Mouse (Mus musculus) E14TG2a.4 (cell line): ENCODE data around the gene Gm20662.

Experiments
- H3K27me3 ChIP-seq: 2 replicates; pipeline ENCODE4 v1.6.1; 2014; ENCODE audit warnings: low read length, control low read depth; ENCODE audit not compliant: insufficient read depth
- H3K36me3 ChIP-seq: 2 replicates; pipeline ENCODE4 v1.6.1; 2014; ENCODE audit warnings: low read length, control low read depth; ENCODE audit not compliant: insufficient read depth
- H3K4me1 ChIP-seq: replicated peaks from 2 replicates; pipeline ENCODE4 v1.6.1; 2014; ENCODE audit warnings: low read depth, low read length, control low read depth
- H3K4me3 ChIP-seq: replicated peaks from 2 replicates; pipeline ENCODE4 v1.5.1; 2014; ENCODE audit warnings: mild to moderate bottlenecking, low read length
- H3K9me3 ChIP-seq: 2 replicates; pipeline ENCODE4 v1.6.1; 2014; ENCODE audit warnings: low read length, control low read depth
- CTCF ChIP-seq: conservative IDR thresholded peaks from 2 replicates; pipeline ENCODE4 v1.5.1; 2014; ENCODE audit warnings: low read length
- NANOG ChIP-seq: IDR thresholded peaks from 2 replicates; pipeline ENCODE4 v1.6.1; 2014; ENCODE audit warnings: borderline replicate concordance, low read length, mixed read lengths
- POU5F1 ChIP-seq: IDR thresholded peaks from 2 replicates; pipeline ENCODE4 v1.6.1; 2014; ENCODE audit warnings: low read length, borderline replicate concordance

Gene Gm20662

GRCm38 (mm10) chr9:107982681-107983346 is 13.3 kb upstream of the Gm20662 start, which contains the start of gene Gm20661:
TSS of gene Gm20661 (plus strand) at chr9:107983058.
- TF ChIP-seq CTCF (no peak), POU5F1 (no peak), NANOG (no peak)
- peaks cover 50% of the 10 kb centered on the region for H3K4me1 ChIP-seq
- peaks cover 63% of the 10 kb centered on the region for H3K27me3 ChIP-seq
- H3K36me3 ChIP-seq = no peaks in the 10 kb centered on the region
- peak within 1 kb of the TSS; percentile 39 for H3K4me3 ChIP-seq
- no peaks in the 10 kb centered on the region for H3K9me3 ChIP-seq

- peaks cover 54% of the 10 kb centered on the region for H3K4me1 ChIP-seq
- H3K4me3 ChIP-seq = peak overlapping the region; percentile 39; the same call in 1 of the 2 replicates
- peaks cover 62% of the 10 kb centered on the region for H3K27me3 ChIP-seq
- H3K36me3 ChIP-seq = no peaks in the 10 kb centered on the region
- H3K9me3 ChIP-seq = no peaks in the 10 kb centered on the region
- TF ChIP-seq CTCF (no peak), NANOG (no peak), POU5F1 (no peak)
Observed at GRCm38 (mm10) chr9:107983421-107983890, 12.7 kb upstream of the Gm20662 start.

- Histone ChIP-seq H3K9me3 (no peaks in the 10 kb centered on the region), H3K4me1 (peaks cover 56% of the 10 kb centered on the region), H3K36me3 (no peaks in the 10 kb centered on the region), H3K4me3 (0 out of 2 replicates have a peak overlapping the region, but pooled peaks have one; percentile 87), H3K27me3 (peaks cover 57% of the 10 kb centered on the region)
- TF ChIP-seq NANOG (no peak), CTCF (no peak), POU5F1 (no peak)
Observed at GRCm38 (mm10) chr9:107984052-107984753, 11.9 kb upstream of the Gm20662 start.

GRCm38 (mm10) chr9:107984754-107985055 is 11.4 kb upstream of the Gm20662 start:
- peaks cover 59% of the 10 kb centered on the region for H3K4me1 ChIP-seq
- H3K36me3 ChIP-seq = no peaks in the 10 kb centered on the region
- H3K4me3 ChIP-seq = peak overlapping the region; percentile 87
- H3K9me3 ChIP-seq = no peaks in the 10 kb centered on the region
- peaks cover 53% of the 10 kb centered on the region for H3K27me3 ChIP-seq
- TF ChIP-seq CTCF (no peak), NANOG (no peak), POU5F1 (no peak)

- Histone ChIP-seq H3K36me3 (no peaks in the 10 kb centered on the region), H3K4me1 (peaks cover 62% of the 10 kb centered on the region), H3K4me3 (peak within 1 kb of the TSS; percentile 87), H3K9me3 (no peaks in the 10 kb centered on the region), H3K27me3 (peaks cover 49% of the 10 kb centered on the region)
- TF ChIP-seq CTCF (no peak), NANOG (no peak), POU5F1 (no peak)
Observed at GRCm38 (mm10) chr9:107985131-107986119, 10.7 kb upstream of the Gm20662 start, which contains the start of gene Inka1. TSS of gene Inka1 (minus strand) at chr9:107985879.

GRCm38 (mm10) chr9:107986376-107986775 is 9.8 kb upstream of the Gm20662 start:
- no peaks in the 10 kb centered on the region for H3K9me3 ChIP-seq
- no peak for TF ChIP-seq NANOG
- TF ChIP-seq CTCF = peak; percentile 66
- no peak for TF ChIP-seq POU5F1
- peaks cover 60% of the 10 kb centered on the region for H3K4me1 ChIP-seq

GRCm38 (mm10) chr9:107987950-107988349 is 8.2 kb upstream of the Gm20662 start:
- peaks cover 28% of the 10 kb centered on the region for H3K27me3 ChIP-seq
- H3K4me1 ChIP-seq = peaks cover 56% of the 10 kb centered on the region
- no peaks in the 10 kb centered on the region for H3K9me3 ChIP-seq
- H3K36me3 ChIP-seq = no peaks in the 10 kb centered on the region
- no peak for TF ChIP-seq POU5F1
- TF ChIP-seq CTCF = no peak
- TF ChIP-seq NANOG = no peak
- H3K4me3 ChIP-seq = no peak overlapping the region

More at GRCm38 (mm10) chr9:107986376-107986775, 9.8 kb upstream of the Gm20662 start:
- peak overlapping the region; percentile 87 for H3K4me3 ChIP-seq
- H3K27me3 ChIP-seq = peaks cover 40% of the 10 kb centered on the region
- H3K36me3 ChIP-seq = no peaks in the 10 kb centered on the region
